Mouse (Mus musculus): ENCODE results near the gene Nup62. TPM values are rescaled to one million over a fixed set of nuclear protein-coding genes. Genes with fewer than 3 reads are reported as not detected.

Gene Nup62
- polyA plus RNA-seq, 1 experiment from 2014 or later: 33.4 TPM

- Histone ChIP-seq H3K27ac (replicated peaks) (peak overlapping the region; percentile 100), H3K27me3 (ENCODE audit: control insufficient read depth, insufficient read depth, low read length) (no peaks in the 10 kb centered on the region), H3K9ac (ENCODE audit: low read length) (no peak overlapping the region), H3K4me3 (ENCODE audit: low read depth, low read length) (no peak overlapping the region), H3K9me3 (ENCODE audit: control insufficient read depth, low read length) (no peaks in the 10 kb centered on the region), H3K4me1 (replicated peaks; ENCODE audit: control insufficient read depth, insufficient read depth) (peaks cover 23% of the 10 kb centered on the region), H3K36me3 (ENCODE audit: control insufficient read depth, insufficient read depth, low read length) (peaks cover 27% of the 10 kb centered on the region), H3K4me2 (replicated peaks; ENCODE audit: low read depth) (no peak overlapping the region)
- TF ChIP-seq CTCF (IDR thresholded peaks at IDR 0.05; ENCODE audit: low read depth): 0 out of 2 replicates have a peak, but pooled peaks have one; percentile 2
- TF ChIP-seq EP300 (optimal IDR thresholded peaks at IDR 0.05): no peak
- WGBS: 74% methylated on average over 24 of the region's 24 CpGs
- DNase-seq (ENCODE audit: low spot score) (peak; percentile 41), ATAC-seq (ENCODE audit: low FRiP score, low TSS enrichment) (no peak)
These were observed 49.0 kb downstream of the Nup62 start for GRCm38 (mm10) chr7:44864595-44865542.

GRCm38 (mm10) chr7:44866276-44867009, 50.6 kb downstream of the Nup62 start:
- Histone ChIP-seq H3K4me3 (ENCODE audit: low read depth, low read length) (peak overlapping the region; percentile 12), H3K4me2 (replicated peaks; ENCODE audit: low read depth) (peak overlapping the region; percentile 75), H3K4me1 (replicated peaks; ENCODE audit: control insufficient read depth, insufficient read depth) (peaks cover 23% of the 10 kb centered on the region), H3K27me3 (ENCODE audit: control insufficient read depth, insufficient read depth, low read length) (no peaks in the 10 kb centered on the region), H3K9ac (ENCODE audit: low read length) (peak overlapping the region; percentile 41), H3K27ac (replicated peaks) (peak overlapping the region; percentile 100), H3K9me3 (ENCODE audit: control insufficient read depth, low read length) (no peaks in the 10 kb centered on the region), H3K36me3 (ENCODE audit: control insufficient read depth, insufficient read depth, low read length) (peaks cover 27% of the 10 kb centered on the region)
- peak; percentile 87 for DNase-seq (ENCODE audit: low spot score)
- WGBS: 22% methylated on average over 15 of the region's 15 CpGs
- ATAC-seq (ENCODE audit: low FRiP score, low TSS enrichment): peak; percentile 60
- peak; percentile 60 for TF ChIP-seq CTCF (IDR thresholded peaks at IDR 0.05; ENCODE audit: low read depth)
- no peak for TF ChIP-seq EP300 (optimal IDR thresholded peaks at IDR 0.05)

- no peak for TF ChIP-seq EP300 (optimal IDR thresholded peaks at IDR 0.05)
- TF ChIP-seq CTCF (IDR thresholded peaks at IDR 0.05; ENCODE audit: low read depth): no peak
- Histone ChIP-seq H3K4me3 (ENCODE audit: low read depth, low read length) (peak overlapping the region; percentile 98; the same call in 1 of the 2 replicates), H3K4me1 (replicated peaks; ENCODE audit: control insufficient read depth, insufficient read depth) (peaks cover 23% of the 10 kb centered on the region), H3K27me3 (ENCODE audit: control insufficient read depth, insufficient read depth, low read length) (no peaks in the 10 kb centered on the region), H3K9me3 (ENCODE audit: control insufficient read depth, low read length) (no peaks in the 10 kb centered on the region), H3K27ac (replicated peaks) (peak overlapping the region; percentile 100), H3K4me2 (replicated peaks; ENCODE audit: low read depth) (peak overlapping the region; percentile 75), H3K9ac (ENCODE audit: low read length) (peak overlapping the region; percentile 99; the same call in 1 of the 2 replicates), H3K36me3 (ENCODE audit: control insufficient read depth, insufficient read depth, low read length) (peaks cover 25% of the 10 kb centered on the region)
- ATAC-seq (ENCODE audit: low FRiP score, low TSS enrichment) (no peak), DNase-seq (ENCODE audit: low spot score) (no peak)
- WGBS: 42% methylated on average over 19 of the region's 19 CpGs
These were observed 51.3 kb downstream of the Nup62 start for GRCm38 (mm10) chr7:44867010-44867702.

- H3K27me3 ChIP-seq (ENCODE audit: control insufficient read depth, insufficient read depth, low read length): no peaks in the 10 kb centered on the region
- H3K36me3 ChIP-seq (ENCODE audit: control insufficient read depth, insufficient read depth, low read length): peaks cover 19% of the 10 kb centered on the region
- ATAC-seq (ENCODE audit: low FRiP score, low TSS enrichment) (no peak), DNase-seq (ENCODE audit: low spot score) (no peak)
- H3K27ac ChIP-seq (replicated peaks): peak overlapping the region; percentile 100
- no peaks in the 10 kb centered on the region for H3K9me3 ChIP-seq (ENCODE audit: control insufficient read depth, low read length)
- 22% methylated on average over 9 of the region's 9 CpGs for WGBS
- H3K4me3 ChIP-seq (ENCODE audit: low read depth, low read length): peak overlapping the region; percentile 98
- no peak for TF ChIP-seq CTCF (IDR thresholded peaks at IDR 0.05; ENCODE audit: low read depth)
- TF ChIP-seq EP300 (optimal IDR thresholded peaks at IDR 0.05): no peak
- peaks cover 23% of the 10 kb centered on the region for H3K4me1 ChIP-seq (replicated peaks; ENCODE audit: control insufficient read depth, insufficient read depth)
- H3K9ac ChIP-seq (ENCODE audit: low read length): peak overlapping the region; percentile 99
- peak overlapping the region; percentile 75 for H3K4me2 ChIP-seq (replicated peaks; ENCODE audit: low read depth)
These were observed 51.9 kb downstream of the Nup62 start for GRCm38 (mm10) chr7:44867802-44868201.

GRCm38 (mm10) chr7:44868465-44868864, 52.6 kb downstream of the Nup62 start:
- peak overlapping the region; percentile 99 for H3K9ac ChIP-seq (ENCODE audit: low read length)
- peak; percentile 68 for DNase-seq (ENCODE audit: low spot score)
- H3K27me3 ChIP-seq (ENCODE audit: control insufficient read depth, insufficient read depth, low read length): no peaks in the 10 kb centered on the region
- H3K27ac ChIP-seq (replicated peaks): peak overlapping the region; percentile 100
- peaks cover 23% of the 10 kb centered on the region for H3K4me1 ChIP-seq (replicated peaks; ENCODE audit: control insufficient read depth, insufficient read depth)
- no peaks in the 10 kb centered on the region for H3K9me3 ChIP-seq (ENCODE audit: control insufficient read depth, low read length)
- H3K4me3 ChIP-seq (ENCODE audit: low read depth, low read length): peak overlapping the region; percentile 98
- peaks cover 13% of the 10 kb centered on the region for H3K36me3 ChIP-seq (ENCODE audit: control insufficient read depth, insufficient read depth, low read length)
- 1% methylated on average over 16 of the region's 16 CpGs for WGBS
- ATAC-seq (ENCODE audit: low FRiP score, low TSS enrichment): no peak
- H3K4me2 ChIP-seq (replicated peaks; ENCODE audit: low read depth): peak overlapping the region; percentile 75
- no peak for TF ChIP-seq CTCF (IDR thresholded peaks at IDR 0.05; ENCODE audit: low read depth)
- no peak for TF ChIP-seq EP300 (optimal IDR thresholded peaks at IDR 0.05)
